Mouse (Mus musculus) adrenal gland, adult 18-20 months (tissue): ENCODE measurements around the gene Vps53. TPM values are rescaled to one million over a fixed set of nuclear protein-coding genes. Genes with fewer than 3 reads are reported as not detected.

Source experiments
- DNase-seq, 2 experiments: peaks; one replicate each; pipeline ENCODE4 v3.0.0; 2021 to 2022; ENCODE audit warnings: low spot score in 2 of 2
- total RNA-seq, 2 experiments: library from RNA; stranded (reverse); gene quantifications; 1 replicate in 1 of 2; 2 replicates in 1 of 2; pipeline ENCODE4 v1.2.3; 2021

Gene Vps53
- total RNA-seq, 2 experiments from 2014 or later: 44.7 to 49.4 TPM

DNA sequence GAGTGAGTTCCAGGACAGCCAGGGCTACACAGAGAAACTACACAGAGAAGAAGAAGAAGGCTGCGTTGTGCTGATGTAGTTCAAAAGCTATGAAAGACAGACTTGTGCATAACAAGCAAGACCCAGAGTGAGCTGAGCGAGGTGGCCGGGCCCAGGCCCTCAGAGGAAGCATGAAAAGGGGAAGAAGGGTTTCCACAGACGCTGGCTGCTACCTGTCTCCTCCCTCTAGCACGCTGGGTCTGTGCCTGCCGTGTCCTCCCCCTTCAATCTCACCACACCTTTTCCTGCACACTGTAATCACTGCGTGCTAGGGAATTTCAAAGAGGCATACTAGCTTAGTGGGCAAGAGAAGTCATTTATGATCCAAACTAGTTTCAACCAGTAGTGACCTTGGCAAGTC is 115.0 kb downstream of the Vps53 start:
- no peak for DNase-seq

DNA sequence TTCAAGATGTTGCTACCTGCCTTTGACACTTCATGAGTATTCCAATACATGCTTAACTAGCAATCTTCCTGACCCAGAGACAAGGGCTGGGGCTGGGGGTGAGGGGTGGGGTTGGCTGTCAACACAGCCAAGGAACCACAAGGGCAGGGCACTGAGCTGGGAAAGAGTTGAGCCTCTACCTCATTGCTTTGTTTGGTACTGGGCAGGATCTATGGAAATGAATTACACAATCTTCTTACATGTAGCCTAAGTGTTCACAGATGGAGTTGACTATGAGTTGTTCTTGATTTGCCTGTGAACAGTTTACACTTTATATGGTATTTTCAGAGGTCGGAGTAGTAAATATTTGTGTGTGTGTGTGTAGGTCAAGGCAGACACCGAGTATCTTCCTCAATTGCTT is 118.5 kb downstream of the Vps53 start:
- no peak for DNase-seq

- DNase-seq: no peak
Observed at GRCm38 (mm10) chr11:76059971-76060370, 119.5 kb downstream of the Vps53 start.

- DNase-seq: no peak
Observed at GRCm38 (mm10) chr11:76056487-76056886, 123.0 kb downstream of the Vps53 start.

GRCm38 (mm10) chr11:76052496-76052895 is 127.0 kb downstream of the Vps53 start:
- no peak for DNase-seq

- no peak for DNase-seq
Observed at GRCm38 (mm10) chr11:76050967-76051512, 128.4 kb downstream of the Vps53 start.

GRCm38 (mm10) chr11:76050509-76050908 is 128.9 kb downstream of the Vps53 start:
- DNase-seq: no peak

DNA sequence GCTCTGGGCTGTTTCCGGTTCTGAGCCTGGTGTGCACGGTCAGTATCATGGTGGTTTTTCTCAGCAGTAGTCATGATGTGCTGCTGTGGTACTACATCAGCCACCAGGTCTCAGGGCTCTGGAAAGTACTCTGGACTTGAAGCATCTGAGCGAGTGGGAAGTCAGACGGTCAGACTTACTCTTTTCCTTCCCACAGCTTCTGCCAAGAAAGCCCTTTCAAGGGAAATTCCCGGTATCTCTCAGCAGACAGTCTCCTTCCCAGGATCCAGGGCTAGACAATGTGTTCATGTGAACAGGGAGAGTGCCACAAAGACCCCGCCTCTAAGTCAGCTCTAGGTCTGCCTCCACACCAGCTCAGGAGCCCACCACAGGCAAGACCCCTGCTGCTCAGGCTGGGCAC is 134.1 kb downstream of the Vps53 start:
- DNase-seq: no peak

GRCm38 (mm10) chr11:76044468-76044867 is 135.0 kb downstream of the Vps53 start:
- no peak for DNase-seq

GRCm38 (mm10) chr11:76042882-76043281 is 136.6 kb downstream of the Vps53 start:
- DNase-seq: no peak

- DNase-seq: no peak
Observed at GRCm38 (mm10) chr11:76042041-76042638, 137.3 kb downstream of the Vps53 start.

DNA sequence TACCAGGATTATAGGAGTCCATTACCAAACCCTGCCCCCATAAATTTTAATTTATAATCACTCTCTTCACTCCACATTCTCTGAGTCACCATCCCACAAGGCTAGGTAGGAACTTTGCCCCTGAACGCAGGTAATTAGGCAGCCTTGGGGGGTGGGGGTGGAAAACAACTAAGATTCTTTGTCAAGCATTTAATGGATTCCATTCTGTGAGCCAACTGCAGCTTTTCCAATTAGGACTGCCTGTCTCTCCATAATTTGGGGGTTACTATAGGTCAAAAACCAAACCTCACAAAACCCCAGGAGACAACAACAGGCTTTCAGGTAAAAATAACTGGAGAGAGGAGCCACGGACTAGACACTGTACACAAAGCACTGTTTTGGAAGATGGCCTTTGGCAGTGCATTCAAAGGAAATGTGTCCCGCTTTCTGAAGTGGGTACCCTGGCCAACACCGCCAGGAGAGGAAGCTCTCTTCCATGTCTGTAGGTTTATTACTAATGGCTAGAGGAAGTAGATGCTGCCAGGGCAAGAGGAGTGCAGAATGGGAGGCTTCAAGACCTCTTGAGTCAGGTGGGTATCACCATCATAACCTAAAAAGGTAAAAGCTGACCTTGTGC is 138.6 kb downstream of the Vps53 start:
- DNase-seq: no peak

DNA sequence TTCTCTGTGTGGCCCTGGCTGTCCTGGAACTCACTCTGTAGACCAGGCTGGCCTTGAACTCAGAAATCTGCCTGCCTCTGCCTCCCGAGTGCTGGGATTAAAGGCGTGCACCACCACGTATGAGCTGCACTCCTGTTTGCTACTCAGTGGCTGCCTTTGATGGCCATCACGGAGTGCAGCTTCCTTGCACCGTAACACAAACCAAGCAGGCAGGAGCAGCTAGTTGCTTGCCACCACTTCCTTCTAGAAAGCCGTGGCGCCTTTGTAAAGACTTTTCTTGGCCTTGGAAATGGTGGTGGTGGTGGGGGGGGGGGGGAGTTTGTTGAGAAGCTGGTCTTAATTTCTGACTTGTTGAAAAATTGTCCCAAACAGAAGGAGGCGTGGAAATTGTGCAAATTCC is 139.3 kb downstream of the Vps53 start:
- DNase-seq: no peak

GRCm38 (mm10) chr11:76039271-76040053 is 140.0 kb downstream of the Vps53 start:
- no peak for DNase-seq

- no peak for DNase-seq
Observed at GRCm38 (mm10) chr11:76037581-76038294, 141.7 kb downstream of the Vps53 start.

DNA sequence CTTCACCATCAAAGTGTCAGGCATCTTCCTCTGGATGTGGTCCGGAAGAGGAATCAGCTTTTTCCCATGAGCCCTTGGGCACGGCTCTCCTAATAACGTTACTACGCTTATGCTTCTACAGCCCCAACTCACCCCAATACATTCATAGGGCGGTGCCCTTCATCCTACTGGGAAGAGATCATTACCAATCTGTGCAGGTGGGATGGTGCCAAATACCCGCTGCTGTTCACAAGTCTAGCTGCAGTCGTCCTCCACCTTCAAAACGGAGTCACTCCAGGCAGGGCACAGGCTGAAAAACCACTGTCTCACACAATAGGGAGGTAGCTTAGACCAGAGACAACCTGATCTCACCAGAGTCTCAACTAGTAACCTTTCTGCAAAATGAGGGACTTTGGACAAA is 144.3 kb downstream of the Vps53 start:
- no peak for DNase-seq

- no peak for DNase-seq
Observed at GRCm38 (mm10) chr11:76033836-76034235, 145.6 kb downstream of the Vps53 start.

GRCm38 (mm10) chr11:76033359-76033758 is 146.1 kb downstream of the Vps53 start:
- no peak for DNase-seq

DNA sequence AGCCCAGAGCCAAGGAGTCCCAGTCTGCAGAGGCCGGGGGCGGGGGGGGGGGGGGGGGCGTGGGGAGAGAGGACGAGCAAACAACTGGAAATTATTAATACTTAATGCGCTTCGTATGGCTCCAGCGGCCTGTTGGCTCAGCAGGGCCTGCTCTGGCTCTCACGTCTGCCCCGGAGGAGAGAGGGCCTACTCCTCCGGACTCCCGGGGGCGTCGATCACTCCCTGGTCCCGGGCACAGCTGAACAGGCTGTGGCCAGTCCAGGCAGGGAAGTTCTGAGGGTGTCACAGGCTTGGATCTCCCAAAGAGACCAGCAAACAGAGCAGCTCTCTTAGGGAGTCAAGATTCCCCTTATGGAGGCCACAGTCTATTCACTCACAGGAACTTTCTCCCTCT is 151.4 kb downstream of the Vps53 start:
- DNase-seq: no peak

DNA sequence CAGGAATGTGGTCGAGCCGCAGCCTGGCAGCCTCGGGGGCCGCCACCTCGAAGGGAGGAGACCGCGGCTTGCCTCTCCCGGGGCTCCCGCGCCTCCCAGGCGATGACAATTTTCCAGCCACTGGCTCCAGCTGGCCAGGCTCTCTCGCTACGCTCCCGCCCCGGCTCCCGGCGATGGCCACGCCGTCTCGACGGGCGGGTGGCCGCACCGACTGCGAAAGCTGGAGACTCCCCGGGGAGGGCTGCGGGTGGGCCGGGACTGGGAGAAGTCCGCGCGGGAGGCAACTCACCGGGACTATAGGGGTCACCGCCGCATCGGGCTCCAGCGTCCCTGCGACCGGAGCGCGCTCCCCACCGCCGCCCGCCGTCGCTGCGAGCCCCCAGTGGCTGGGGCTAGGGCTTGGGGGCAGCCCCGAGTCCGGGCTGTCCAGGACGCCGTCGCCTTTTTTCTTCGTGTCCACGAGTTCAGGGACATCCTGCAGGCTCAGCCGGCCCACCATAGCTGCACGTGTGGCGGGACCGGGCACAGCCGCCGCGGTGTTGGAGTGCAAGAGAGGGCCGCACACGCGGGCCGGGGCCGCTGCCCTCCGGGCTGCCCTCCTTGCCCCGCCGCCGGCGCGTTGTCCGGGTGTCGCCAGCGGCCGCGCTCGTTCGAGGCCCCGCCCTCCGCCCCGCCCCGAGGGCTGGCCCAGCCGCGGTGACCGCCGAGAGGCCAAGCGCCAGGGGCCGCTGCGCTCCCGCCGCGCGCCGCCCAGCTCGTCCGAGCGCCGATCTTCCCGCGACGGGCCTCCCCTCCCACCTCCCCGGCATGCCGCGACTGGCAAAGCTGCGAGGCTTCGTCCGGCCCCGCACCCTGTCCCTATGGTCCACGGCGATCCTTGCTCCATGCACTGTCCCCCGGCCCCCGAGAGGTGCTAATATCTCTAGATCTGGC is 152.0 kb downstream of the Vps53 start, which contains the start of gene Rflnb:
Rflnb (minus strand) TSS at position 644 of the 933 bp plus-strand sequence.
- DNase-seq: peak; percentile 95
